Mouse (Mus musculus) cerebellum, adult (tissue): ENCODE results near the gene Ssmem1.

Source experiments
- ATAC-seq: cut with Nextera tagmentation; 2 replicates; pipeline ENCODE4 v1.9.2; 2017; ENCODE audit warnings: mild to moderate bottlenecking, moderate library complexity, mixed read lengths; ENCODE audit not compliant: insufficient number of reproducible peaks, low FRiP score, low TSS enrichment

The Ssmem1 gene

GRCm38 (mm10) chr6:30552628-30553027 is 43.0 kb downstream of the Ssmem1 start:
- no peak for ATAC-seq

DNA sequence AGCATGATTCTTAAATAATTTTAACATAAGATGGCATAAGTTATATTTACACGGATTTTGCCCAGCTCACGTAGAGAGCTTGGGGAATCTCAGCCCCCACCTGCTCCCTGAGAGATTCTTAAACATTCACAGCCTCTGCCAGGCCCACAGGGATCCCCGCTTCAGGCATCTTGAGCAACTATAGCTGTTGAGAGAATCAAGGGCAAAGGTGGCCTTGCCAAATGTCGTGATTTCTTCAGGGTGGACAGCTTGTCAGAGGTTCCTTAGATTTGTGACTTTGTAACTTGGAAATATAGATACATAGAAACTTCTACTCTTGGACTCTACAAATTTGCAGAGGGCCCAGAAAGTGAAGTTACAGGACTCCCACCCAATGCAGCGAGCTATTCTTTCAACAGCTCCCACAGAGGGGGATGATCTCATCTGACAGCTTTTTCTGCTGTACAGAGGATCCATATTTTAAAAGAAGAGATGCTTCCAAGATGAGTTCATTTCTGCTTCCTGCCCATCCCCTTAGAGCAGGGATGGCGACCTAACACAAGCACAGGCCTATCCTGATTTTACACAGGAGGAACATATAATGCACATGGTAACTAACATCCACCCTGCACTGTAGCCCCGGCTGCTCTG is 43.8 kb downstream of the Ssmem1 start:
- no peak for ATAC-seq

- ATAC-seq, result no peak
Observed at GRCm38 (mm10) chr6:30554092-30554491, 44.4 kb downstream of the Ssmem1 start.

DNA sequence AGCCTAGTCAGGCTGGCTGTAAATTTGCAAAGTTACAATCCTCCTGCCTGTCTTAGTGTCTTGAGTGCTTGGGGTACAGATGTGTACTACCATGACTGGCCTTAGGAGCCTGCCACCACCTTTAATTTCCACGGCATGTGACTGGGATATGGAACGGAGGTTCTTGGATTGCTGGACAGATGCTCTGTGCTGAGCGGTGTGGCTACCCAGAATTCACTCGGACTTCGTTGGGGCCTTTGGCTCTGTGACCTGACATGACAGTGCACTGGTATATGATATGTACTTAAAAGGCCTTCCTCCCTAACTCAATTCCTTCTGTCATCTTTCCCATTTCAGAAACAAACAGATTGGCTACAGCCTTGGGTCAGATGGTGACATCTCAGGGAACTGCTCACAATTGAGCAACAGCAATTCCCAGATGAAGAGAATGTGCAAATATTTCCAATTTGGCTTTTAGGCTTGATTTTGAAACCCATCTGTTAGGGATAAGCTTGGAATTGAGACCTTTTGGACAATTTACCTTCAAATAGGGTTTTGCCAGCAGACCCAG is 45.0 kb downstream of the Ssmem1 start:
- no peak for ATAC-seq

DNA sequence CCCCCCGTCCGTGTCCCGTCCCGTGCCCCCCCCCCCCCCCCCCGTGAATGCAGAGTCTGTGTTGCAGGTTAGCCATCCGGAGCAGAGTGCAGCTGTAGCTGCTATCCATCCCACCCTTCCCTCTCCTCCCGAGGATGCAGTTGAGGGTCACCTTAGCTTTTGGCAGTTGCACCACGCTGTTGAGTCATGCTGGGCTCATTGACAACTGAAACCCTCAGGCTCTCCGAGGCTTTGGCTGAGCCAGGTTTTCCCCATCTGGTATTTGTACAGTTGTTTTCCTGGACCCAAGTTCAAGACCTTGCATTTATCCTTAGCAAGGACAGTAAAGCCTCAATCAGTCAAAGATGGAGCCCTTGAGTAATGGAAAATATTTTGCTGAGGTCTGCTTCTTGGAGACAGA is 46.4 kb downstream of the Ssmem1 start:
- no peak for ATAC-seq

DNA sequence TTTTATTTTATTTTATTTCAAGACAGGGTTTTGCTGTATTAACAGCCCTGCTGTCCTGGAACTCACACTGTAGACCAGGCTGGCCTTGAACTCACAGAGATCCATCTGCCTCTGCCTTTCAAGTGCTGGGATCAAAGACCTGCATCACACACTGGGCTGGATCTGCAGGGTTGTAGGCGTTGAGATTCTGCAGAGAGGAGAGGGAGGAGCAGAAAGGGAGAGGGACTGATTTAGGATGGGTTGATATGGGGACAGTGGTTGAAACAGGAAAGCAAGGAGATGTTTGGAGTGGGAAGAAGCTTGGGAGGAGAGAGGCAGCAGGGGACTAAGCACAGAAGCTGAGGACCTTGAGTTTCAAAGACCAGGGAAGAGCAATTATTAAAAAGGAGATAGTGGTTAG is 50.1 kb downstream of the Ssmem1 start:
- no peak for ATAC-seq

DNA sequence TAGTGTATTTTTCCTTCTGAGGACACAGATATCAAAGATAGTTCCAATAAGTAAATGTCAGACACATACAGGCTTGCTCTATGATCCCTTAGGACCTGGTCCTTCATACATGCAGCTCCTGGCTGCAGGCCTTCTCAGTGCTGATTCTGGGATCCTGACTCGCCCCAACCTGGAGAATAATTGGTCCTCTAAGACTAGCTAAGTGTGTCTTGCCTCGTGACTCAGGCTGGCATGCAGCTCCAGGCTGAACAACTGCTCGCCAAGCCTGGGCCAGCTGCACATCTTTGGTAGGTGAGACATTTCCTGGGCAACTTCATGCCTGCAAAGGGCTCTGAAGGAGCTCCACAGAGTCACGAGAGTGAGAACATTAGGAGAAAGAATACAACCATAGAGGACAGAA is 52.5 kb downstream of the Ssmem1 start:
- no peak for ATAC-seq

DNA sequence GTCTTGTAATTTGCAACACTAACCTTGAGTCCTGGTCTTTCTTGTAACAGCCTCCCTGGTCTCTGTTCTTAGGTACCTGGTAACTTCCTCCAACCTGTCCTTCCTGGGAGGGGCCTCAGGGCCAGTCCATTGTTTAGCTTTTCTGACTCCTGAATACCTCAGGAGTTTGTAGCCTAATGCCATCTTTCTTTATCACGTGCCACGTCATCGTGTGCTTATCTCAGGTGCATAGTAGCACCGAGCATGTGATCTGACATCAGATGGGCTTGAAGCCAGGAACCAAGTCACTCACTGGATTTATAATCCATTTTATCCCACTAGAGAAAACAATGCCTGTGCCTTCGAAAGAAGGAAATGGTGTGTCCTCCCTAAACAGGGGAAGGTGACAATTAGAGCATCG is 53.9 kb downstream of the Ssmem1 start:
- no peak for ATAC-seq

DNA sequence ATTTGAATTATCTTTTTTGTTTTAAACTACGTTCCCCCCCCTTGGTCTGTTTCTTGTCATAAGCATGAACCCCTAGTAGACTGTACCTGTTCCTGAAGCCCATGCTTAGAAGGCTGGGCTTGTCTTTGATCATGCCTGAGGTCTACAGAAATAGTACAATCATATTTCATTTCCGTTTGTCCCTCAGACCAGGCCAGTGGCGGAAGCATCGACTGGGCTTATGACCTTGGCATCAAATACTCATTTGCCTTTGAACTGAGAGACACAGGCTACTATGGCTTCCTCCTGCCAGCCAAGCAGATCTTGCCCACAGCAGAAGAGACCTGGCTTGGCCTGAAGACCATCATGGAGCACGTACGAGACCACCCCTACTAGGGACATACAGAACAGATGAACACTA is 54.4 kb downstream of the Ssmem1 start:
- no peak for ATAC-seq

GRCm38 (mm10) chr6:30568069-30568468 is 58.4 kb downstream of the Ssmem1 start, which contains the start of gene Cpa4:
Gene Cpa4 (plus strand): TSS chr6:30568369.
- ATAC-seq, result no peak

DNA sequence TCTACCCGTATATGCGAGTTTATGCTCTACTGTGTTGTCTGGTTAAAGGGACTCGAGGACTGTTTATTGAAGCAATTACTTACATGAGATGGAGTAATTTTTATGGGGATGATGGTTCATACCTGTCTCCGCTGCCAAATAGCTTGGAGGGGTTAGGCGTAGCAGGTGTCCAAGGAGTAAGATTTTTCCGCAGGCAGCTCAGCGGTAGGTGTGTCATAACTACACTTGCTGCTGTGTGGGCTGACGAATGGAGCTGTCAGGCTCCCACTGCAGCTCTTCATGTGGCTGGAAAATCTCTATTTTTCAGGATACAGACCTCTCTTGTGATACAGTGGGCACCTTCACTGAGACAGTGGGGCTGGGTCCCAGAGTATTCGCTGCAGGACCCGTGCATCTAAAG is 59.7 kb downstream of the Ssmem1 start:
- no peak for ATAC-seq
